Mouse (Mus musculus) brain, embryonic 18.5 days (tissue): Measurements from ENCODE around the gene Olfr734.

Experiments used
- DNase-seq: peaks from one replicate; pipeline ENCODE4 v3.0.0-alpha.2; 2012; ENCODE audit warnings: low read depth, low spot score

Olfr734 gene

DNA sequence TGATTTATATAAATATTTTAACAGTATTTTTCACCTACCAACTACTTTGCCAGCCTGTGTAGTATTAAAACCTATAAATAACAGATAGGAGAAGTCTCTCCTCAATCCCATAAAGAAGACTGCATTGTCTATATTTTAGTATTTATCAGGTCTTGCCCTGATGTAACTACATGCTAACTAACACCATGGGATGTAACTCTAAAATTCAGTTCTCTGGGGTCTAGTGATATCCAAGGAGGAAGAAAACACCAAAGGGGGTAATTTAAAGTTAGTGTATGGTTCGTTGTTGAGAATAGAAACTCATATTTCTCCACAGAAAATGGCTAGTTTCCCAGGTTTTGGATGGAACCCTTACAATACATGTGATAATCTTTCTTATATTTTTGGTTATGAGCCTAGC, at the start of gene Olfr734:
Olfr734 (minus strand) TSS at position 101 of the 400 bp plus-strand sequence.
- DNase-seq, result no peak

DNA sequence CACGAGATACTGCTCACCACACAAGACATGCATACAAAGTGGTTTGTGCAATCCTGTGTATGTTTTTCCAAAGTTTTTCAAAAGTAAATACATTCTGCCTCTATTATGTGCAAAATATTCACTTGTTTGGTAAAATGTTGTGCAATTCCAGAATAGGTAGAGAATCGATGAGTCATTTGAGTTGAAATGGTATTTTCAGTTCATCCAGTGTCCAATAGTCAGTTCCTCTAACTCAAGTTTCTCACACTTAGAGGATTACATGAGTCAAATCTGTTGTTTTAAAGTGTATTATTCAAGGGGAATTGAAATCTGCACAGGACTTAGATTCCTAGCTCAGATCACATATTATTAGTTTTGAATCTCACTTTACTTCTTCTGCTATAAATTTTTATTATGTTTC, 37.0 kb upstream of the Olfr734 start:
- DNase-seq, result no peak

DNA sequence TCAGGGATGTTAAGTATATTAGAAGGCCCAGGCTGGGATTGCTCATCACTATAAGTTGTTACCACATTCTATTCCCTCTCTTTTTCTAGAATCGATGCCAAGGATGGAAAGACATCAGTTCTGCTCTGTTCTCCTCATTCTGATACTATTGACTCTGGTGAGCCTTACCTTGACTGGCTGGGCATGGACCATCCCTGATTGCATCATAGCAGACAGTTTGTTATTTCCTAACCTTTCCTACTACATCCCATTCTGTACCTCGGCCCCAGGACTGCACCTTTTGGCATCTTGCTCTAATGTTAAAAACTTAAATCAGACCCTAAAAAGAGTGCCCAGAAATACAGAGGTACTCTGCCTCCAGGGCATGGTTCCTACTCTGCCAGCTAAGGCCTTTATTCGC, 33.9 kb upstream of the Olfr734 start:
- DNase-seq, result no peak

DNA sequence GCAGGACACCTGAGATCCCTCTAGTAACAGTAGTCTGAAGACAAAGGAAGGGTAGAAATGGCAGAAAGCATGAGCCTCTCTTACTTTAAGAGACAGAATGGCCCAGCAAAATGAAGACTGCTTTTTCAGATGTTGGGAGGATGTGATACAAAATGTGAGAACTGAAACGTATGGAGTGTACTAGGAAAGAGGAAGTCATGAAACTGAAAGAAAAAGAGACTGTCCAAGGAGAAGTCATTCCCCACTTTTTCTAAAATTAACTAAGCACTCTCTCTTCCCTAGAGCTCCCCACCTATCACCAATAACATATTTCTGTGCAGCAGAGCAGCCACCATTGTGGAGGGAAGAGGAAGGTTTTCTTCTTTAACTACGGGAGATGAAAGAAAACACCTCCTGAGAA, 31.0 kb upstream of the Olfr734 start, which contains the start of gene Tlr11:
Tlr11 (plus strand) TSS at position 322 of the 400 bp plus-strand sequence.
- no peak for DNase-seq

DNA sequence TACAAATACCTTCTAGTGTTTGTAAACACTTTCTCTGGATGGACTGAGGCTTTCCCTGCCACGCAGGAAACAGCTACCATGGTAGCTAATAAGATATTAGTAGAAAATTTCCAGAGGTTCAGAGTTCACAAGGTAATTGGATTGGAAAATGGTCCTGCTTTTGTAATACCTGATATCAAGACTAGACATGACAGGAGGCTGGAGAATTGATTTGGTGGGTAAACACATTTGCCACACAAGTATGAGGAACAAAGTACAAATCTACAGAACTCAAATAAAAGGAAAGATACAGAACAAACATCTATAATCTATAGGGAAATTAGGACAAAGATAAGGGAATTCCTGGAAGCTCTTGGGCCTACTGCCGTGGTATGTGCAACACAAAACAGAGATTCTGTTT, 30.2 kb upstream of the Olfr734 start:
- no peak for DNase-seq

DNA sequence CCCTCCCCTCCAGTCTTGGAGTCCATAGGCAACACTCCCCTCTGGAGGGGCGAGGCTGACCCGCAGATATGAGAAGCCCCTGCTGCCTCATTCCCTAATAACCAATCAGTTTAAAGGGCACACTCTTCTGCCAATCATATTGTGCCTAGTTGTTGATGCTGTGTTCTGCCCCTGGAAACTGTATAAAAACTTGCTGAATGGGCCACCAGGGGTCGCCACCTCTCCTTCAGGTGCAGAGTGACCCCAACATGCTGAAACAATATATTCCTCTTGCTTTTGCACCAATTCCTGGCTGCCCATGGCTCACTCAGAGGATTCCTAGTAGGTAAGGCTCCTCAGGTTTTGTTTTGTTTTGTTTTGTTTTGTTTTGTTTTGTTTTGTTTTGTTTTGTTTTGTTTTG, 25.9 kb upstream of the Olfr734 start:
- DNase-seq, result no peak

DNA sequence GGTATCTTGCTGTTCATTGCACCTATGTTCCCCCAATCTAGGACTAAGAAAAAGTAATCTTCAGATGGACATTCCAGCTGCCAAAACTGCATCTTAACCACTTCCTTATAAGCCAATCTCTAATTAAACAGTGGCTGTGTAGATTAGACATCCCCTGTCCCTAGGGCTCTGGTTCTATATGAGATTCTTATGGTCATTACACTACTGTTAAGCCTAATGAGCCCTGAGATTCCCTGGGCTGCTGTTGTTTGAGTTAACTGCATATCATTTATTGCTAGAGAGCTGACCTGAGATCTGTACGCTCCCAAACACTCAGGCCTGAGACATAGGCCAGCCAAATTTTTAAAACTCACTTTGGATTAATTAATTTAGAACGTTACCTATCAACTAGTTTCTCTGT, 22.2 kb upstream of the Olfr734 start, which contains the start of gene Olfr735:
Olfr735 (minus strand) TSS at position 77 of the 400 bp plus-strand sequence.
- DNase-seq, result no peak

DNA sequence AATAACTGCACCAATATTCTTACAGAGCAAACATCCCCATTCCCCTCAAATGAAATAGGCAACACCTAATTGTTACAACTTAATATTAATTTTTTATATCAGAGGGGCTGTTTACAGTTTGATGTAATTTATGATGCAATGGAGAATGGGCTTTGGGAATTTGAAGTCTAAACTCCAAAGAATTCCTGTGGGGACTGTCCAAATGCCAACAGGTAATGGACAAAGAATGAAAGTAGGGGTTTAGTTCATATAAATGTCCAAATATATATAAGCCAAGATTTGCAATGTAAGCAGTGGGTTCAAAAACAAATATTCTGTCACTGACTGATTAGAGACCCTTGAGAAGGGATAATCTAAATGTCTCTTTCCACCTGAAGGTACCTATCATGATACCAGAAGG, 25.1 kb downstream of the Olfr734 start, which contains the start of gene Olfr733:
Olfr733 (minus strand) TSS at position 101 of the 400 bp plus-strand sequence.
- DNase-seq, result no peak

DNA sequence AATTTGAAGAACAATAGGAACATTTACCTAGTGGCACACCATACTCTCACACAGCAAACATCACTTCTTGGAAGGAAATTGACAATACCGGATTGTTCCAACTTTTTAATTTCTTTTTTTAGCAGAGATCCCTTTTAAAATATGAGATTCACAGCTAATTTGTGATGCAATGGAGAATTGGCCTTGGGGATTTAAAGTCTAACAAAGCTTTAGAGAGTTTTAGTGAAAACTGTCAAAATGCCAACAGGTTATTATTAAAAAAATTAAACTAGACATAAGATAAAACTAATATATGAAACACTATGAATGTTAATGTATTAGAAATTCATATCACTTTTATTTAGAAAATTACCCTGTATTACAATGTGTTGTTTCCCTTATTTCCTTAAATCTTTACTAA, 42.5 kb downstream of the Olfr734 start, which contains the start of gene Olfr732:
Olfr732 (minus strand) TSS at position 101 of the 400 bp plus-strand sequence.
- no peak for DNase-seq
